Mouse (Mus musculus): ENCODE results near the gene Cd300ld. TPM values are rescaled to one million over a fixed set of nuclear protein-coding genes. Genes with fewer than 3 reads are reported as not detected.

The Cd300ld gene
- polyA plus RNA-seq (2014; fragmentation: Illumina TruSeq; extraction: RNeasy Lipid Tissue Mini Kit (QIAGEN cat#74804); ENCODE audit: low read depth, low replicate concordance) = 0.41 TPM

GRCm38 (mm10) chr11:114989793-114990192, at the start of gene Cd300ld:
TSS of gene Cd300ld (minus strand) at chr11:114989922.

GRCm38 (mm10) chr11:115037669-115038068, 47.9 kb upstream of the Cd300ld start, which contains the start of gene Cd300ld5:
TSS of gene Cd300ld5 (minus strand) at chr11:115037769.

GRCm38 (mm10) chr11:115026912-115027311, 37.2 kb upstream of the Cd300ld start, which contains the start of gene Cd300ld4:
TSS of gene Cd300ld4 (minus strand) at chr11:115027012.

GRCm38 (mm10) chr11:115016093-115016492, 26.4 kb upstream of the Cd300ld start, which contains the start of gene Cd300ld2:
TSS of gene Cd300ld2 (minus strand) at chr11:115016193.

GRCm38 (mm10) chr11:115001474-115002040, 11.8 kb upstream of the Cd300ld start, which contains the start of gene Cd300c2:
TSS of gene Cd300c2 (minus strand) at chr11:115001880.

GRCm38 (mm10) chr11:114968752-114969207, 20.9 kb downstream of the Cd300ld start, which contains the start of gene Cd300c:
TSS of gene Cd300c (minus strand) at chr11:114969157.

GRCm38 (mm10) chr11:114934144-114934543, 55.6 kb downstream of the Cd300ld start, which contains the start of gene Cd300lb:
TSS of gene Cd300lb (minus strand) at chr11:114934386.

Other genes with a start within 250 kb of the Cd300ld start
- gene Kif19a, start 224.5 kb downstream of the Cd300ld start, polyA plus RNA-seq (2014; fragmentation: Illumina TruSeq; extraction: RNeasy Lipid Tissue Mini Kit (QIAGEN cat#74804); ENCODE audit: low read depth, low replicate concordance) = 0.29 TPM
- not detected for gene Btbd17, start 194.0 kb downstream of the Cd300ld start, polyA plus RNA-seq (2014; fragmentation: Illumina TruSeq; extraction: RNeasy Lipid Tissue Mini Kit (QIAGEN cat#74804); ENCODE audit: low read depth, low replicate concordance)
- gene Gpr142, start 191.0 kb downstream of the Cd300ld start, polyA plus RNA-seq (2014; fragmentation: Illumina TruSeq; extraction: RNeasy Lipid Tissue Mini Kit (QIAGEN cat#74804); ENCODE audit: low read depth, low replicate concordance) = not detected
- 0.07 TPM for gene Gprc5c, start 138.8 kb downstream of the Cd300ld start, polyA plus RNA-seq (2014; fragmentation: Illumina TruSeq; extraction: RNeasy Lipid Tissue Mini Kit (QIAGEN cat#74804); ENCODE audit: low read depth, low replicate concordance)
- 0.24 TPM for gene Cd300a, start 99.9 kb downstream of the Cd300ld start, polyA plus RNA-seq (2014; fragmentation: Illumina TruSeq; extraction: RNeasy Lipid Tissue Mini Kit (QIAGEN cat#74804); ENCODE audit: low read depth, low replicate concordance)
- not detected for gene Cd300lb, start 55.5 kb downstream of the Cd300ld start, polyA plus RNA-seq (2014; fragmentation: Illumina TruSeq; extraction: RNeasy Lipid Tissue Mini Kit (QIAGEN cat#74804); ENCODE audit: low read depth, low replicate concordance)
- gene Cd300c, start 20.8 kb downstream of the Cd300ld start, polyA plus RNA-seq (2014; fragmentation: Illumina TruSeq; extraction: RNeasy Lipid Tissue Mini Kit (QIAGEN cat#74804); ENCODE audit: low read depth, low replicate concordance) = not detected
- 0.22 TPM for gene Cd300c2, start 12.0 kb upstream of the Cd300ld start, polyA plus RNA-seq (2014; fragmentation: Illumina TruSeq; extraction: RNeasy Lipid Tissue Mini Kit (QIAGEN cat#74804); ENCODE audit: low read depth, low replicate concordance)
- not detected for gene Cd300ld2, start 26.3 kb upstream of the Cd300ld start, polyA plus RNA-seq (2014; fragmentation: Illumina TruSeq; extraction: RNeasy Lipid Tissue Mini Kit (QIAGEN cat#74804); ENCODE audit: low read depth, low replicate concordance)
- gene Cd300ld4, start 37.1 kb upstream of the Cd300ld start, polyA plus RNA-seq (2014; fragmentation: Illumina TruSeq; extraction: RNeasy Lipid Tissue Mini Kit (QIAGEN cat#74804); ENCODE audit: low read depth, low replicate concordance) = not detected
- 1.1 TPM for gene Cd300ld5, start 47.8 kb upstream of the Cd300ld start, polyA plus RNA-seq (2014; fragmentation: Illumina TruSeq; extraction: RNeasy Lipid Tissue Mini Kit (QIAGEN cat#74804); ENCODE audit: low read depth, low replicate concordance)
- 1.1 TPM for gene Cd300ld3, start 58.5 kb upstream of the Cd300ld start, polyA plus RNA-seq (2014; fragmentation: Illumina TruSeq; extraction: RNeasy Lipid Tissue Mini Kit (QIAGEN cat#74804); ENCODE audit: low read depth, low replicate concordance)
- not detected for gene Cd300e, start 72.3 kb upstream of the Cd300ld start, polyA plus RNA-seq (2014; fragmentation: Illumina TruSeq; extraction: RNeasy Lipid Tissue Mini Kit (QIAGEN cat#74804); ENCODE audit: low read depth, low replicate concordance)
- not detected for gene Rab37, start 101.5 kb upstream of the Cd300ld start, polyA plus RNA-seq (2014; fragmentation: Illumina TruSeq; extraction: RNeasy Lipid Tissue Mini Kit (QIAGEN cat#74804); ENCODE audit: low read depth, low replicate concordance)
- gene Cd300lf, start 144.1 kb upstream of the Cd300ld start, polyA plus RNA-seq (2014; fragmentation: Illumina TruSeq; extraction: RNeasy Lipid Tissue Mini Kit (QIAGEN cat#74804); ENCODE audit: low read depth, low replicate concordance) = not detected
- gene Slc9a3r1, start 173.4 kb upstream of the Cd300ld start, polyA plus RNA-seq (2014; fragmentation: Illumina TruSeq; extraction: RNeasy Lipid Tissue Mini Kit (QIAGEN cat#74804); ENCODE audit: low read depth, low replicate concordance) = 5.1 TPM
- gene Tmem104, start 197.6 kb upstream of the Cd300ld start, polyA plus RNA-seq (2014; fragmentation: Illumina TruSeq; extraction: RNeasy Lipid Tissue Mini Kit (QIAGEN cat#74804); ENCODE audit: low read depth, low replicate concordance) = 0.13 TPM
- gene Nat9, start 197.9 kb upstream of the Cd300ld start, polyA plus RNA-seq (2014; fragmentation: Illumina TruSeq; extraction: RNeasy Lipid Tissue Mini Kit (QIAGEN cat#74804); ENCODE audit: low read depth, low replicate concordance) = 7.1 TPM

Data from testis, adult 10 weeks (tissue).